Mouse (Mus musculus): ENCODE measurements around the gene Tead4.

Tead4 gene

GRCm38 (mm10) chr6:128291284-128291683 lies 9.3 kb downstream of the Tead4 start:
- DNase-seq (ENCODE audit: low spot score in 2 of 2): no peak

DNA sequence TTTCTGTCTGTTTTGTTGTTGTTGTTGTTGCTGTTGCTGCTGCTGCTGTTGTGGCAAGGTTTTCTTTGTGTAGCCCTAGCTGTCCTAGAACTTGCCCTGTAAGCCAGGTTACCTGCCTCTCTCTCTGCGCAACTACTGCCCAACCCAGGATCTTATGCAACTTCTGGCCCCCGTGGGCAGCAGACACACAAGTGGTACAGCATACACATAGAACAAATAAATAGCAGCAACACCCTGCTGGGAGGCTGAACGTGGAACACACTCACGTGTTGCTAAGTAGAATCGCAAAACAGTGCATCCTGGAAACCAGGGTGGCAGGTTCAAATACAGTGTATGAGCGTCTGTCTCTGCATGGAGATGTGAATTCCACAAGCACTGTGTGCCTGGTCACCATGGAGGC lies 11.9 kb downstream of the Tead4 start:
- no peak for DNase-seq (ENCODE audit: low spot score in 2 of 2)

DNA sequence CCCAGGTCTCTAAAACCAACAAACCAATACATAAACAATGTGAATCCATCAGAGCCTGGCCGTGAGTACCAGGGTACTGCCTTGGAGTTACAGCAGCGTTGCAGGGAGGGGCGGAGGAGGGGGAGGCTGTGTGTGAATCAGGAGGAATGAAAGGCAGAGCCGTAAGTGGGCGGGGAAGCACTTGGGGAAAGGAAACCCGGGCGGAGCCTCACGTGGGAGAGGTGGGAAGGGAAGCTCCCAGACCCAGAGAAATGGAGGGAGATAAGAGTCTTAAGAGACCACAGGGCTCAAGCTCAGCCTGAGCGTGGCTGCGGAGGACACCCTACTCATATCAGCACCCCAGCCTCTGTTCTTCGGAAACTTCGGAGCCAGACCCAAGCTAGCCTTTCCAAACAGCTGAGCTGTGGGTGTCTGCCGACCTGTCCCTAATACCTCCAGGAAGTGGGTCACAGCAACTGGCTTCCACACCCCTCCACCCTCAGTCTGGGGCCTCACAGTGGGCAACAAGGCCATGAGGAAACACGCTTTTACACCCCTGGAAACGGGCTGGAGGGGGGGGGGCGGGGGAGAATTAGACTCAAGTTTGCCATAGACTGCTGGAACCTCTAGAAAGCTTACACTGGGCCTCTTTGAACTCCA lies 14.7 kb downstream of the Tead4 start:
- peak in 1 of 2 experiments; percentile 7 for DNase-seq (ENCODE audit: low spot score in 2 of 2)

GRCm38 (mm10) chr6:128282126-128282525 lies 18.5 kb downstream of the Tead4 start:
- no peak for DNase-seq (ENCODE audit: low spot score in 2 of 2)

GRCm38 (mm10) chr6:128280472-128281145 lies 20.0 kb downstream of the Tead4 start:
- DNase-seq (ENCODE audit: low spot score in 2 of 2): no peak

DNA sequence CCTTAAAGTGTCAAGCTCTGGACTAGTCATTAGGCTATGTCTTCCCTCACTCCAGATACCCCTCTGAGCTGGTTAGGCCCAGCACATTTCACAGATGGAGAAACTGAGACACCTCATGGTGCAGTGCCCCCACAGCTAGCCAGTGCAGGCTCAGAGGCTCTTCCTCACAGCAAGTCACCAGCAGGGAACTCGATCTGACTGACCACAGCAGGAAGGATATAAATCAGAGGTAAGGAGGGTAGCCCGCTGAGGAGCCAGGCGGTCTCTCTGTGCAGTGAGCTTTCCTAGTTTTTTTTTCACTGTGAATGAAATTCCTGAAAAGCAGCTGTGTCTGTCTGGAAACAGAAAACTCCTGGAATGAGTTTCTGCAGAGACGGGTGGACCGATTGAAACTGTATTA lies 21.0 kb downstream of the Tead4 start:
- no peak for DNase-seq (ENCODE audit: low spot score in 2 of 2)

GRCm38 (mm10) chr6:128279099-128279498 lies 21.5 kb downstream of the Tead4 start:
- no peak for DNase-seq (ENCODE audit: low spot score in 2 of 2)

DNA sequence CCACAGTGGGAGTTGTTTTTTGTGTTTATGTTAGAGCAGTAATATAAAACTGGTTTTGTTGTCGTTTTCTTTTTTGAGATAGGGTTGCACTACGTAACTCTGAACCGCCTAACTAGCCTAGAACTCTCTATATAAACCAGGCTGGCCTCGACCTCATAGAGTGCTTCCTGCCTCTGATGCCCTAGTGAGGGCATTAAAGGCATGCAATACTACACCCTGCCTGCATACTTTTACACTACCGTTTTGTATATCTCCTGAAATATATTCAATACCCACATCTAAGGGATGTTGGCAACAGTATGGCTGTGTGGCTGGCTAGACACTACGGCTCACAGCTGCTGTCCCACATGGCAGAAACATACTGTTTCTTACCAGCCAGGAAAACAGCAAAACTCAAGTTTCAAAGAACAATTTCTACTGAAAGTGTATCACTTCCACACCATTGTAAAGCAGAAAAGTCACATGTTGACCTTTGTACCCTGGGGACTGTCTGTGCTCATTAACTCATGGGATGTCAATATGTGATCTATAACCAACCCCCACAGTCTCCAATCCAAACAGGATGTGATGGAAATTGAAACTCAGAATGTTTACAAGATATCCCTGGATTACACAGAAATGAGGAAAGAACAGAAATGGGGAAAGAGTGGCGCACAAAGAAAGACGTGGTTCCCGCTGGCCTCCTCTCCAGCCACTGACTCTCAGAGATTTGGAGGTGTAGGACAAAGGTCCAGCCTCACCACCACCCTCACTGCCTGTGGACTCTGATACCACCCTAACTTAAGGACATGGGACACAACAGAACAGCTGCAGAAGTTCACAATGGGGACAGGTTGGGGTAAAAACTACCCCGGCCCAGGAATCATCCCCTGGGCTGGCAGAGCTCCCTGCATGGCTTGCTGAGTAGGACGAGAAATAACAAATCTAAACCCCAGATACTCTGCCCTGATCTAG lies 23.2 kb downstream of the Tead4 start:
- no peak for DNase-seq (ENCODE audit: low spot score in 2 of 2)

GRCm38 (mm10) chr6:128276349-128276748 lies 24.3 kb downstream of the Tead4 start:
- no peak for DNase-seq (ENCODE audit: low spot score in 2 of 2)

GRCm38 (mm10) chr6:128275506-128276064 lies 25.0 kb downstream of the Tead4 start:
- DNase-seq (ENCODE audit: low spot score in 2 of 2): no peak

- no peak for DNase-seq (ENCODE audit: low spot score in 2 of 2)
Observed at GRCm38 (mm10) chr6:128273507-128273906, 27.1 kb downstream of the Tead4 start.

DNA sequence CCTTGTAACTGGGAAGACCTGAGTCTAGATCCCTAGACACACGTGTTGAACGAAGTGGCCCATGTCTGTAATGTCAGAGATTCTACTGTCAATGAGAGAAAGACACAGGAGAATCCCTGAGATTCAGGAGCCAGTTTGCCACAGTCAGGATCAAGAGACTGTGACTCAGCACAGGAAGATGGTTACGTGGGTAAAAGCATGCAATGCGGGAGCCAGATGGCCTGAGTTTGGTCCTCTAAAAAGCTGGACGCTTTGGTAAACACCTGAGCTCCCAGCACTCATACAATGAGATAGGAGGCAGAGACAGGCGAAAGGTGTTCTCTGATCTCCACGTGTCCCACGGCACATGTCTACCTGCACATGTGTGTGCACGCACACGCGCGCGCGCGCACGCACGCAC lies 27.9 kb downstream of the Tead4 start:
- DNase-seq (ENCODE audit: low spot score in 2 of 2): no peak

- DNase-seq (ENCODE audit: low spot score in 2 of 2): no peak
Observed at GRCm38 (mm10) chr6:128269850-128270249, 30.8 kb downstream of the Tead4 start.

- DNase-seq (ENCODE audit: low spot score in 2 of 2): no peak
Observed at GRCm38 (mm10) chr6:128264870-128265526, 35.6 kb downstream of the Tead4 start.

- no peak for DNase-seq (ENCODE audit: low spot score in 2 of 2)
Observed at GRCm38 (mm10) chr6:128261486-128261885, 39.1 kb downstream of the Tead4 start.

GRCm38 (mm10) chr6:128259252-128259651 lies 41.4 kb downstream of the Tead4 start:
- DNase-seq (ENCODE audit: low spot score in 2 of 2): no peak

DNA sequence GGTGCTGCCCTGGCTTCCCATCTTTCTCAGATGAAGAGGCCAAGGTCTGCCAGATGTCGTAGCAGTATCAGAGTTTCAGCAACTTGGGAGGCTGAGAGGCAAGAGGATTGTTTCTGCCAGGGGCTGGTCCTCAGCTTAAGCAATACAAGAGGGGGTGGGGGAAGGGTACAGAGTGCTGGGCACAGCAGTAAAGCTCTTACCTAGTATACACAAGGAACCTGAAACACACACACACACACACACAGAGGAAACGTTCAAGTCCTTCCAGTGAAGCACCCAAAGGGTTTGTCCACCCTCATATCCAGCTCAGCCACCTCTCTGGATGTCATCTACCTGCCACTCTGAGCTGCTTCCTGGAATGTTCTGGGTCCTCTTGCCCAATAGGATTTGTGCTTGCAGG lies 44.7 kb downstream of the Tead4 start:
- DNase-seq (ENCODE audit: low spot score in 2 of 2): no peak

DNA sequence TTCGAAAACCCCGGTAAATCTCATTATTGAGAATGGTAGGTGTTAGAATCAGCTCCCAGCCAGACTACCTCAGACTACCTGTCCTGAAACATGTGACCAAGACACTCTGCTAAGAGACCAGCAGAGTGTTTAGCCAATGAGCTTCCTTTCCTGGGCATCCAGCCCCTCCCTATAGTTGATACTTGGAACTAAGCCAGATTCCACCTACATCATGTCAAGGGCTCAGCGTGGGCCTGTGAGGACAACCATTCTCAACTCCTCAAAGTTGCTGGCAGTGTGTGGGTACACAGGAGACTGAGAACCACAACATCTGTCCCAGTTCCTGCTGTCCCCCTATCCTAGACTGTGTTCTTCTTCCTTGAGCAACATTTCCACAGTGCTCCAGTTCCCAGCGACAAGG lies 45.3 kb downstream of the Tead4 start:
- no peak for DNase-seq (ENCODE audit: low spot score in 2 of 2)

DNA sequence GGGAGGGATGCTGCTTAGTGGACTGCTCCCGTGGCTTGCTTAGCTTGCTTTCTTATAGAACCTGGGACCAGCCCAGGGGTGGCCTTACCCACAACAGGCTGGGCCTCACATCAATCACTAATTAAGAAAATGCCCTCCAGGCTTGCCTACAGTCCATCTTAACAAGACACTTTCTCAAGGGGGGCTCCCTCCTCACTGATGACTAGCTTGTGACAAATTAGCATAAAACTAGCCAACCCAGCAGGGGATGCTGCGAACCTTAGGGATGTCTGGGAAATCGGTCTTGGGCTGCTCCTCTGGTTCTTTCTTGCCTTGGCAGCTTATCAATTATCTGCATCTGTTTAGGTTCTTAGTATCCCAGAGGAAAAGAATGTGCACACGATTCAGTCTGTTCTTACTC lies 46.1 kb downstream of the Tead4 start:
- no peak for DNase-seq (ENCODE audit: low spot score in 2 of 2)

DNA sequence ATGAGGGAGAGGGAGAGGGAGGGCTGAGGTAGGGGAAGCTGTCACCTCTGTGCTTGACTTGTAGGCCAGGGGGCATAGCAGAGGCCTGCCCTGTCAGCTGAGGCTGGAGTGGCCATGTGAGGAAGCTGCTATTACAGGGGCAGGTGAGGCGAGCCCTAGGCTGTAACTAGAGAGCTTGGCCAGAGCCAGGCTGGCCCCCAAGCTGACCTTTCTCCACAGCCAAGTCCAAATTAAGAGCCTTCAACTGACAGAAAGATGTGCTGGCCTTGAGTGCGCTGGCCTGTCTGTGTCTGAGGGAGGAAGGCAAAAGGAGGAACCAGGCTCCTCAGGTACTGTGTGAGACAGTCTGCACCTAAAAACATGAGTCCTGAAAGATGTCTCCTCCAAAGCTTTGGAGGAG lies 47.5 kb downstream of the Tead4 start:
- no peak for DNase-seq (ENCODE audit: low spot score in 2 of 2)

- no peak for DNase-seq (ENCODE audit: low spot score in 2 of 2)
Observed at GRCm38 (mm10) chr6:128250596-128250995, 50.0 kb downstream of the Tead4 start.
